Mouse (Mus musculus) thymus, postnatal 10 days (tissue): Measurements from ENCODE around the gene Tmem160.

Experiments used
- DNase-seq, 2 experiments: peaks; one replicate each; pipeline ENCODE4 v3.0.0; 2021; ENCODE audit warnings: low spot score in 2 of 2

Gene Tmem160

GRCm38 (mm10) chr7:16441241-16441640 lies 11.3 kb upstream of the Tmem160 start:
- DNase-seq: no peak

- no peak for DNase-seq
These were observed 923 bp upstream of the Tmem160 start for GRCm38 (mm10) chr7:16451656-16452055.

GRCm38 (mm10) chr7:16453118-16453711 lies 636 bp downstream of the Tmem160 start:
- DNase-seq: peak; percentile 22 to 33

- DNase-seq: no peak
These were observed 2.4 kb downstream of the Tmem160 start for GRCm38 (mm10) chr7:16455016-16455415.

- no peak for DNase-seq
These were observed 3.7 kb downstream of the Tmem160 start for GRCm38 (mm10) chr7:16456289-16456688.

GRCm38 (mm10) chr7:16460566-16460965 lies 8.0 kb downstream of the Tmem160 start:
- DNase-seq: no peak

- no peak for DNase-seq
These were observed 8.6 kb downstream of the Tmem160 start for GRCm38 (mm10) chr7:16461151-16461550.

- no peak for DNase-seq
These were observed 9.1 kb downstream of the Tmem160 start for GRCm38 (mm10) chr7:16461705-16462104.

GRCm38 (mm10) chr7:16463214-16463613 lies 10.6 kb downstream of the Tmem160 start:
- DNase-seq: peak; percentile 68 to 90

GRCm38 (mm10) chr7:16465160-16465559 lies 12.6 kb downstream of the Tmem160 start:
- DNase-seq: peak; percentile 29 to 73

GRCm38 (mm10) chr7:16465568-16465967 lies 13.0 kb downstream of the Tmem160 start:
- no peak for DNase-seq

GRCm38 (mm10) chr7:16466565-16466964 lies 14.0 kb downstream of the Tmem160 start:
- peak in 1 of 2 experiments; percentile 48 for DNase-seq

GRCm38 (mm10) chr7:16468115-16468514 lies 15.5 kb downstream of the Tmem160 start:
- no peak for DNase-seq

GRCm38 (mm10) chr7:16471549-16471948 lies 19.0 kb downstream of the Tmem160 start:
- no peak for DNase-seq

GRCm38 (mm10) chr7:16472116-16472709 lies 19.6 kb downstream of the Tmem160 start:
- DNase-seq: no peak

- DNase-seq: no peak
These were observed 21.3 kb downstream of the Tmem160 start for GRCm38 (mm10) chr7:16473847-16474246.

GRCm38 (mm10) chr7:16474445-16474844 lies 21.9 kb downstream of the Tmem160 start:
- no peak for DNase-seq

GRCm38 (mm10) chr7:16475321-16475720 lies 22.7 kb downstream of the Tmem160 start:
- DNase-seq: no peak

- DNase-seq: no peak
These were observed 23.4 kb downstream of the Tmem160 start for GRCm38 (mm10) chr7:16475764-16476599.

- no peak for DNase-seq
These were observed 24.0 kb downstream of the Tmem160 start for GRCm38 (mm10) chr7:16476600-16476989.

- no peak for DNase-seq
These were observed 25.0 kb downstream of the Tmem160 start, which contains the start of gene Npas1 for GRCm38 (mm10) chr7:16477628-16478027. Gene Npas1 (minus strand): TSS chr7:16477728.

- no peak for DNase-seq
These were observed 36.2 kb downstream of the Tmem160 start for GRCm38 (mm10) chr7:16488816-16489215.

GRCm38 (mm10) chr7:16489948-16490347 lies 37.4 kb downstream of the Tmem160 start:
- peak in 1 of 2 experiments; percentile 36 for DNase-seq
